Mouse (Mus musculus) CH12.LX (cell line): Measurements from ENCODE around the gene Gltpd2.

Experiments used
- CHD2 ChIP-seq: IDR thresholded peaks from 2 replicates; pipeline ENCODE4 v1.6.1; 2011; ENCODE audit warnings: low read length, improper control_type of control experiment
- MYC ChIP-seq: IDR thresholded peaks from 2 replicates; pipeline ENCODE4 v1.6.1; 2011; ENCODE audit warnings: low read depth, mild to moderate bottlenecking, improper control_type of control experiment, low read length
- POLR2AphosphoS2 ChIP-seq: IDR thresholded peaks from 2 replicates; pipeline ENCODE4 v1.6.1; 2011; ENCODE audit warnings: low read depth, low read length, improper control_type of control experiment
- ZKSCAN1 ChIP-seq: IDR thresholded peaks from 2 replicates; pipeline ENCODE4 v1.6.1; 2012; ENCODE audit warnings: low read depth, inconsistent platforms, low read length, improper control_type of control experiment, borderline replicate concordance

GRCm38 (mm10) chr11:70539423-70539822, 20.4 kb downstream of the Gltpd2 start:
- no peak for TF ChIP-seq ZKSCAN1
- TF ChIP-seq MYC: no peak
- TF ChIP-seq POLR2AphosphoS2: no peak
- TF ChIP-seq CHD2: no peak
